Mouse (Mus musculus): ENCODE results near the gene Ccdc57. TPM values are rescaled to one million over a fixed set of nuclear protein-coding genes. Genes with fewer than 3 reads are reported as not detected.

Ccdc57 gene
- polyA plus RNA-seq, 1 experiment = 2.9 TPM

DNA sequence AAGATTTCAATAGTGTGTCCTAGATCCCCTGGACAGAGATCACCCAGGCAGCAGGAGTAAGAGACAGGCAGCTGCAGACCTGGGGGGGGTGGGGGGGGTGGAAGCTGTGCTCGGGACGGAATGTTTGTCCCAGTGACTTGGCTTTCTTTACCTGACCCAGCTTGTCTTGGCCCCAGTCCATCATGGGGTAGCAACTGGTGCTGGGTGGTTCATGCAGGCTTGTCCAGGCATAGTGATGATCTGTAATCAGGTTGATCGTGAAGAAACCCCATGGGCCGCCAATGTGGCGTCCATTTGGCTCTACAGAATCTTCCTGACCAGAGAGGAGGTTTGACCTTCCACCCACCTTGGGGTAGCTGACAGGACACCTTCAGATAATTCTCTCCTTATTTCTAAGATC, 13.3 kb upstream of the Ccdc57 start:
- no peak for DNase-seq
- 77% methylated on average over 5 of the region's 5 CpGs for WGBS
- Histone ChIP-seq H3K4me1 (ENCODE audit: control insufficient read depth, insufficient read depth, low read length) (peaks cover 5% of the 10 kb centered on the region; the same call in 1 of the 2 replicates), H3K4me3 (replicated peaks; ENCODE audit: extremely low read depth, low read depth, low read length) (no peak overlapping the region)
- TF ChIP-seq POLR2A (IDR thresholded peaks at IDR 0.05; ENCODE audit: borderline replicate concordance, extremely low read depth, low read depth, low read length) (no peak), CTCF (IDR thresholded peaks at IDR 0.05; ENCODE audit: insufficient read depth, low read length) (no peak)

DNA sequence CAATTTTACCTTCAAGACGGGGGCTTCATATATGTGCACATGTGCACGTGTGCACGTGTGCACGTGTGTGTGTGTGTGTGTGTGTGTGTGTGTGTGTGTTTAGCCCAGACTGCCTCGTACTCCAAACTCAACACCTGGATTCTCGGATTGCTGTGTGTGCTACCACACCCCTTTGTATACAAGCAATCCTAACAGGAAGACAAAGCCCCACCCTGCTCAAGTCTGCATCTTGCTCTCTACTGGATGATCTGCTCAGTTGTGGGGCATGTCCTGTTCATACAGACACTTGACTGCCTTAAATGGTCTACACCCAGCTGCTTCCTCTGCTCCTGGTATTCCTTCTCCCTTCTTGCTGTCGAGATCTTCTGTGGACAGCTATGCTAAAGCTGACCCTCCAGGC, 12.6 kb upstream of the Ccdc57 start:
- Histone ChIP-seq H3K4me3 (replicated peaks; ENCODE audit: extremely low read depth, low read depth, low read length) (no peak overlapping the region), H3K4me1 (ENCODE audit: control insufficient read depth, insufficient read depth, low read length) (peaks cover 3% of the 10 kb centered on the region; the same call in 1 of the 2 replicates)
- 72% methylated on average over 7 of the region's 7 CpGs for whole genome bisulfite sequencing
- DNase-seq = no peak
- TF ChIP-seq CTCF (IDR thresholded peaks at IDR 0.05; ENCODE audit: insufficient read depth, low read length) (no peak), POLR2A (IDR thresholded peaks at IDR 0.05; ENCODE audit: borderline replicate concordance, extremely low read depth, low read depth, low read length) (no peak)

DNA sequence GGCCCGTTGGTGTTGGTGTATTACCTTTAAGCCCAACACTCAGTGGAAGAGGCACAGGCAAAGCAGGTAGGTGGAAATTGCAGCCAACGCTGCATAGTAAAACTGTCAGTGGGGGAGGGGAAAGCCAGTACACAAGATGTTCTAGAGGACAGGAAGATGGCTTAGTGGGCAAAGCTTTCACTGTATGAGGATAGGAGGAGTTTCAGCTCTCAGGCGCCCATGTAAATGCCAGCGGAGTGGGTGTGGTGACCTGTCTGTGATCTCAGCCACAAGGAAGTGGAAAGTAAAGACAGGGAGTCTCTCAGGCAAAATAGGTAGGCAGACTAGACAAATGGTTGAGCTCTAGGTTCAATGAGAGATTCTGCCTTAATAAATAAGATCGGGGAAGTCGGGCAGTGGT, 8.3 kb upstream of the Ccdc57 start:
- WGBS = 73% methylated on average over 6 of the region's 6 CpGs
- TF ChIP-seq POLR2A (IDR thresholded peaks at IDR 0.05; ENCODE audit: borderline replicate concordance, extremely low read depth, low read depth, low read length) (no peak), CTCF (IDR thresholded peaks at IDR 0.05; ENCODE audit: insufficient read depth, low read length) (no peak)
- Histone ChIP-seq H3K4me1 (ENCODE audit: control insufficient read depth, insufficient read depth, low read length) (no peaks in the 10 kb centered on the region), H3K4me3 (replicated peaks; ENCODE audit: extremely low read depth, low read depth, low read length) (no peak overlapping the region)
- DNase-seq = no peak

DNA sequence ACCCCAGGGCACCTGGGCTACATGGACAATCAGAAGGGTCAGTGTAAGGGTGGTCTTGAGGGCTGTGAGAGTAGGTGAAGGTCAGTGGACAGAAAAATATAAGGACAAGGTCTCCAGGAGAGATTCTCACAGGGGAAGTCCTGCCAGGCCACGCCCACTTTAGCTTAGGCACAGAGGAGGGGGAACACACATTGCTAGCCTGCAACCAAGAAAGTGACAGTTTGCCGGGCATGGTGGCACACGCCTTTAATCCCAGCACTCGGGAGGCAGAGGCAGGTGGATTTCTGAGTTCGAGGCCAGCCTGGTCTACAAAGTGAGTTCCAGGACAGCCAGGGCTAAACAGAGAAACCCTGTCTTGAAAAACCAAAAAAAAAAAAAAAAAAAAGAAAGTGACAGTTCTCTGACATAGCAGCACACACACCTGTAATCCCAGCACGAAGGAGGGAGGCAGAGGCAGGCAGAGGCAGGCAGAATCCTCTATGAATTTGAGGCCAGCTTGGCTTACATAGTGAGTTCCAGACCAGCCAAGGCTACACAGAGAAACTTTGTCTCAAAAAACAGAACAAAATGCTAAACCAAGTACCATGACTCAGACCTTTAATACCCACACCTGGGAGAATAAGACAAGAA, 7.2 kb upstream of the Ccdc57 start:
- DNase-seq = no peak
- 37% methylated on average over 6 of the region's 6 CpGs for WGBS
- H3K4me3 ChIP-seq (replicated peaks; ENCODE audit: extremely low read depth, low read depth, low read length) = no peak overlapping the region
- H3K4me1 ChIP-seq (ENCODE audit: control insufficient read depth, insufficient read depth, low read length) = no peaks in the 10 kb centered on the region
- no peak for TF ChIP-seq POLR2A (IDR thresholded peaks at IDR 0.05; ENCODE audit: borderline replicate concordance, extremely low read depth, low read depth, low read length)
- TF ChIP-seq CTCF (IDR thresholded peaks at IDR 0.05; ENCODE audit: insufficient read depth, low read length) = no peak

DNA sequence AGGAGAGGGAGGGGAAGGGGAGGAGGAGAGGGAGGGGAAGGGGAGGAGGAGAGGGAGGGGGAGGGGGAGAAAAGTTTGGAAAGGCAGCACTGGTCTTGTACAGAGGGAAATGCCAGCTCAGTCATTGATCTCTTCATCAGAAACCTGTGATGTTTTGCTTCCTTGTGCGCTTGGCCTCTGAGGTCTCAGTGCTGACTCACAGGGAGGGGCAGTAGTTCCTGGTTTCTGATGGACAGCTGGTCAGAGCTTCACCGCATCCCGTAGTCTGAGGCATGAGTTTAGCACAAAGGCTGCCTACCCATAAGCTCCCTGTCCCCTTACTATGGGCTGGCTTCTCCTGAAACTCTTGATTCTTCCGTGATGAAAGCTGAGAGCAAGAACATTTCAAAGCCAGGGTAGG, 6.1 kb upstream of the Ccdc57 start:
- Histone ChIP-seq H3K4me3 (replicated peaks; ENCODE audit: extremely low read depth, low read depth, low read length) (no peak overlapping the region), H3K4me1 (ENCODE audit: control insufficient read depth, insufficient read depth, low read length) (no peaks in the 10 kb centered on the region)
- no peak for DNase-seq
- WGBS = 21% methylated on average over 4 of the region's 4 CpGs
- TF ChIP-seq CTCF (IDR thresholded peaks at IDR 0.05; ENCODE audit: insufficient read depth, low read length) (no peak), POLR2A (IDR thresholded peaks at IDR 0.05; ENCODE audit: borderline replicate concordance, extremely low read depth, low read depth, low read length) (no peak)

DNA sequence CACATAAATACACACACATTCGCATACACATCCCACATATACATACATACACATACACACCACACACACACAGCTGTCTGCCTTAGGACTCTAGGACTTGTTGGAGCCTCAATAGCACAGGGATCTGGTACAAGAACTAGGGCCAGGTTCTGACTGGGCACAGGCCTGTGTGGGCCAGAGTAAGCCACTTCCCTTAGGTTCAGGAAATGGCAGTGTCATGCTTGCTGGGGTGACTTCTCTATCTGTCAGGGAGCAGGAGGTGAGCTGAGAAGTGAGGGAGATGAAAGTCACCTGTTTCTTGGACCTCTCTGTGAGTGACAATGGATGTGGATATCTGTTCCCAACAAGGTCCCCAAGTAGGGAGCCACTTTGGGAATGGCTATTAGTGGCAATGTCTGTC, 5.3 kb upstream of the Ccdc57 start:
- peaks cover 2% of the 10 kb centered on the region for H3K4me1 ChIP-seq (ENCODE audit: control insufficient read depth, insufficient read depth, low read length)
- no peak for DNase-seq
- TF ChIP-seq CTCF (IDR thresholded peaks at IDR 0.05; ENCODE audit: insufficient read depth, low read length) = no peak
- TF ChIP-seq POLR2A (IDR thresholded peaks at IDR 0.05; ENCODE audit: borderline replicate concordance, extremely low read depth, low read depth, low read length) = no peak
- WGBS = 91% methylated on average over 1 of the region's 1 CpGs
- H3K4me3 ChIP-seq (replicated peaks; ENCODE audit: extremely low read depth, low read depth, low read length) = no peak overlapping the region

DNA sequence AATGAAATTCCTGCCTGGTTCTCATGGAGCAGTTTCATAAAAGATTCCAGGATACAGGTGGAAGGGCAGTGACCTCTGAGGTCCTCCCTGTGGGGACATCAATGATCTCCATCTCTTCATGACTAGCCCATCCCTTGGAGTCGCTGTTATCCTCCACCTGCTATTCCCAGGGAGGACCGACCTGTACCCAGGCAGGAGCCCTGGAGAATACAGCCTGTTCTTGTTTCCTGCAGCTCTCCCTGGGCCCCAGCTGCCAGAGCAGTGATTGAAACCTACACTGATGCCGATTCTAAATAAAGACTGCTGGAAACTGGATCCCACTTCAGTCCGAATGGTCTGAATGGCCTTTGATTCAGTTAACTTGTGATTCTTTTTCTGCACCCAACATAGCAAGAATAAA, 1.2 kb downstream of the Ccdc57 start:
- no peak for DNase-seq
- 96% methylated on average over 4 of the region's 4 CpGs for WGBS
- peaks cover 4% of the 10 kb centered on the region for H3K4me1 ChIP-seq (ENCODE audit: control insufficient read depth, insufficient read depth, low read length)
- no peak for TF ChIP-seq CTCF (IDR thresholded peaks at IDR 0.05; ENCODE audit: insufficient read depth, low read length)
- TF ChIP-seq POLR2A (IDR thresholded peaks at IDR 0.05; ENCODE audit: borderline replicate concordance, extremely low read depth, low read depth, low read length) = no peak
- H3K4me3 ChIP-seq (replicated peaks; ENCODE audit: extremely low read depth, low read depth, low read length) = no peak overlapping the region

DNA sequence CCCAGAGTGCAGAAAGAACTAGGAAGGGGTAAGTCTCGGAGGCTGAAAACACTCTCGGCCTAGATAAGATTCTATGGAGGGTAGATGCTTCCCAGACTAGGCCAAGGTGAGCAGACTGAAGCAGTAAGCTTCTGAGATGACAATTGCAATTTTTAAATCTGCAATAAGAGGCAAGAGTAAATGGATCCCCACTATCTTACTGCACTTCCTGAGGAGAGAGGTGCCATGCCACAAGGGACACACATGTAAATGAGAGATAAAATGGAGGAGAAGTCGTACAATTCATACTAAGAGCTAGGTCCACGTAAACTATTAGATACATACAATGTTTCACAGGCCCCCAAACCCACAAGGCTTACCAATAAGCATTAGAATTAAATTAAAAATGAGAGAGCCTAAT, 4.2 kb downstream of the Ccdc57 start:
- WGBS = 91% methylated on average over 4 of the region's 4 CpGs
- H3K4me1 ChIP-seq (ENCODE audit: control insufficient read depth, insufficient read depth, low read length) = peaks cover 4% of the 10 kb centered on the region
- TF ChIP-seq POLR2A (IDR thresholded peaks at IDR 0.05; ENCODE audit: borderline replicate concordance, extremely low read depth, low read depth, low read length) = no peak
- no peak for TF ChIP-seq CTCF (IDR thresholded peaks at IDR 0.05; ENCODE audit: insufficient read depth, low read length)
- DNase-seq = no peak
- H3K4me3 ChIP-seq (replicated peaks; ENCODE audit: extremely low read depth, low read depth, low read length) = no peak overlapping the region

DNA sequence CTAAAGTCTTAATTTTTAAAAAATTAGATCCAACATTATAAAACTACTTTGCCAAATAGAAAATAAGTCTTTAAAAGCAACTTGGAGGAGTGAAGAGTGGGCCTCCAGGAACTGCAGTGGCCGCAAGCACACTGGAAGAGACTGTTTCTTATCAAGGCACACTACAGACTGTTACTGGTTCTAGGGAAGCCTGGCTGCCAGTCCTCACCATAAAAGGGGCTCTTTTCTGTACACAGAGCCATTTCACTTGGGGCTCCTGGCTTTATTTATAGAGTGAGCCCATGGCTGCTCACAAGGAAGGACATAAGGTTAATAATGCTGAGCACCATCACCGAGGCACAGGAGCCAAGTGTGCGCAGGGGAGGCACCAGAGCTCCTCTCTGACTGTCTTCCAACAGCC, 10.1 kb downstream of the Ccdc57 start:
- WGBS = 95% methylated on average over 3 of the region's 3 CpGs

DNA sequence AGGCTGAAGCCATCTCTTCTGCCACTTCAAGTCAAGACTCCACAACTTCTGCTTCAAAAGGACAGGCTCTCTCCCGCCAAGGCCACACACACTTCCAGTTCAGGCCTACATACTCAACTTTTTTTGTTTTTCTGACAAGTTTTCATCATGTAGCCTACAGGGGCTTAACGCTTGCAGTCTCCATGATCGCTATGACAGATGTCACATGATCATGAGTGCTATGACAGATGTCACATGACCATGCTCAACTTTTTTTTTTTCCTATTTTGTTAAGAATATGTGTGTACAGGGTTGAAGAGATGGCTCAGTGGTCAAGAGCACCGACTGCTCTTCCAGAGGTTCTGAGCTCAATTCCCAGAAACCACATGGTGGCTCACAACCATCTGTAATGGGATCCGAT, 14.9 kb downstream of the Ccdc57 start:
- WGBS = 98% methylated on average over 5 of the region's 5 CpGs
- TF ChIP-seq POLR2A (IDR thresholded peaks at IDR 0.05; ENCODE audit: borderline replicate concordance, extremely low read depth, low read depth, low read length) = no peak
- no peak for TF ChIP-seq CTCF (IDR thresholded peaks at IDR 0.05; ENCODE audit: insufficient read depth, low read length)
- DNase-seq = no peak
- H3K4me3 ChIP-seq (replicated peaks; ENCODE audit: extremely low read depth, low read depth, low read length) = no peak overlapping the region
- no peaks in the 10 kb centered on the region; the same call in 1 of the 2 replicates for H3K4me1 ChIP-seq (ENCODE audit: control insufficient read depth, insufficient read depth, low read length)

More for the DNA sequence above, 10.1 kb downstream of the Ccdc57 start:
- no peak for DNase-seq
- Histone ChIP-seq H3K4me3 (replicated peaks; ENCODE audit: extremely low read depth, low read depth, low read length) (no peak overlapping the region), H3K4me1 (ENCODE audit: control insufficient read depth, insufficient read depth, low read length) (no peaks in the 10 kb centered on the region)
- TF ChIP-seq CTCF (IDR thresholded peaks at IDR 0.05; ENCODE audit: insufficient read depth, low read length) (no peak), POLR2A (IDR thresholded peaks at IDR 0.05; ENCODE audit: borderline replicate concordance, extremely low read depth, low read depth, low read length) (no peak)

Measured in lung, adult 2 months (tissue).